Mouse (Mus musculus) heart, adult 2 months (tissue): ENCODE measurements around the gene Olfr149.

Experiments
- CTCF ChIP-seq: fragments of 200-600 bp; IDR thresholded peaks from 2 replicates; pipeline ENCODE4 v1.8.1; 2022; ENCODE audit warnings: antibody characterized with exemption, mild to moderate bottlenecking, moderate library complexity
- EP300 ChIP-seq: fragments of 200-500 bp; IDR thresholded peaks from 2 replicates; pipeline ENCODE4 v1.6.1; 2011; ENCODE audit warnings: low read depth, low read length, control low read depth; ENCODE audit not compliant: insufficient read depth
- POLR2A ChIP-seq: fragments of 200-500 bp; IDR thresholded peaks from 2 replicates; pipeline ENCODE4 v1.6.1; 2011; ENCODE audit warnings: mild to moderate bottlenecking, low read depth, low read length, control low read depth; ENCODE audit not compliant: insufficient read depth

DNA sequence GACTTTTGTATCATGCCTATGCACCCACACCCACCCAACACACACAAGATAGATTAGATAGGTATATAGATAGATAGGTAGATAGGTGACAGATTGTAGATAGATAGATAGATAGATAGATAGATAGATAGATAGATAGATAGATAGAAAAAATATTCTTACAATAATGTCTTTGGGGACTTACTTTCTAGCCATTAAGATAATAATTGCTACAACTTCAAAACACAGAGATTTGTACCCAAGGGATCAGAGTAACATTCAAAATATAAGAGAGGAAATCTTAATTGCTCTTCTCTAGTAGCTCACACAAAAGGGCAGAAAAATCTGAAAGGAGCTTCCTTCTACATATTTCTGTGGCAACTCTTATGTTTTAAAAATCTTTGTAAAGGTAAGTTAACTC lies 39.0 kb upstream of the Olfr149 start, which contains the start of gene Olfr967:
- TF ChIP-seq CTCF (no peak), POLR2A (no peak), EP300 (no peak)
